Mouse (Mus musculus) MEL (cell line): ENCODE data around the gene Chdh. TPM values are rescaled to one million over a fixed set of nuclear protein-coding genes. Genes with fewer than 3 reads are reported as not detected.

Experiments used
- DNase-seq: peaks from one replicate; pipeline ENCODE4 v3.0.0; 2011; ENCODE audit warnings: low read depth, low spot score
- H3K27ac ChIP-seq: 2 replicates; pipeline ENCODE4 v1.5.1; 2012; ENCODE audit warnings: low read depth, mild to moderate bottlenecking, control low read depth, low read length, moderate library complexity; ENCODE audit not compliant: control insufficient read depth
- H3K27me3 ChIP-seq, 2 experiments: fragments of 150-350 bp in 1 of 2; sonication (generic) in 1 of 2; 2 replicates each; pipeline ENCODE4 v1.6.1; 2012; ENCODE audit warnings: low read length in 2 of 2, mild to moderate bottlenecking in 2 of 2, improper control_type of control experiment in 1 of 2, moderate library complexity in 1 of 2; ENCODE audit not compliant: insufficient read depth in 2 of 2, control insufficient read depth in 1 of 2
- H3K36me3 ChIP-seq, 2 experiments: 2 replicates each; pipeline ENCODE4 v1.6.1; 2012 to 2014; ENCODE audit warnings: low read length in 2 of 2, improper control_type of control experiment in 1 of 2, inconsistent platforms in 1 of 2, mild to moderate bottlenecking in 1 of 2; ENCODE audit not compliant: insufficient read depth in 2 of 2, control insufficient read depth in 1 of 2
- H3K4me1 ChIP-seq, 2 experiments: fragments of 150-350 bp in 1 of 2; sonication (generic) in 1 of 2; 2 replicates each; pipeline ENCODE4 v1.6.1; 2012; ENCODE audit warnings: low read length in 2 of 2, improper control_type of control experiment in 1 of 2, mild to moderate bottlenecking in 1 of 2; ENCODE audit not compliant: insufficient read depth in 2 of 2, control insufficient read depth in 1 of 2
- H3K4me3 ChIP-seq, 2 experiments: fragments of 150-350 bp in 1 of 2; sonication (generic) in 1 of 2; 2 replicates each; pipeline ENCODE4 v1.5.1; 2012; ENCODE audit warnings: low read depth in 2 of 2, low read length in 2 of 2, mild to moderate bottlenecking in 2 of 2, moderate library complexity in 2 of 2, control low read depth in 1 of 2, improper control_type of control experiment in 1 of 2; ENCODE audit not compliant: control insufficient read depth in 1 of 2, insufficient read depth in 1 of 2
- H3K79me2 ChIP-seq: 2 replicates; pipeline ENCODE4 v1.6.1; 2012; ENCODE audit warnings: mild to moderate bottlenecking, low read length, moderate library complexity; ENCODE audit not compliant: control insufficient read depth, poor library complexity, insufficient read depth
- H3K9ac ChIP-seq: 2 replicates; pipeline ENCODE4 v1.6.1; 2012; ENCODE audit warnings: low read depth, mild to moderate bottlenecking, control low read depth, low read length, moderate library complexity; ENCODE audit not compliant: control insufficient read depth, poor library complexity, severe bottlenecking
- H3K9me3 ChIP-seq: fragments of 150-350 bp; sonication (generic); replicated peaks from 2 replicates; pipeline ENCODE4 v1.6.1; 2012; ENCODE audit warnings: mild to moderate bottlenecking, low read length, improper control_type of control experiment, moderate library complexity; ENCODE audit not compliant: insufficient read depth
- CHD1 ChIP-seq: IDR thresholded peaks from 2 replicates; pipeline ENCODE4 v1.6.1; 2012; ENCODE audit warnings: low read depth, mild to moderate bottlenecking, inconsistent platforms, low read length, improper control_type of control experiment
- E2F4 ChIP-seq: IDR thresholded peaks from 2 replicates; pipeline ENCODE4 v1.6.1; 2011; ENCODE audit warnings: low read depth, low read length, improper control_type of control experiment, borderline replicate concordance
- EP300 ChIP-seq, 2 experiments: IDR thresholded peaks; 2 replicates each; pipeline ENCODE4 v1.6.1; 2011; ENCODE audit warnings: improper control_type of control experiment in 2 of 2, low read length in 2 of 2, low read depth in 1 of 2, mild to moderate bottlenecking in 1 of 2
- ETS1 ChIP-seq: IDR thresholded peaks from 2 replicates; pipeline ENCODE4 v1.6.1; 2012; ENCODE audit warnings: low read depth, mild to moderate bottlenecking, inconsistent platforms, low read length, improper control_type of control experiment, moderate library complexity
- GABPA ChIP-seq: IDR thresholded peaks from 2 replicates; pipeline ENCODE4 v1.6.1; 2012; ENCODE audit warnings: low read depth, mild to moderate bottlenecking, inconsistent platforms, low read length, improper control_type of control experiment, moderate library complexity
- GATA1 ChIP-seq: IDR thresholded peaks from 2 replicates; pipeline ENCODE4 v1.6.1; 2011; ENCODE audit warnings: low read depth, low read length, improper control_type of control experiment
- MXI1 ChIP-seq: IDR thresholded peaks from 2 replicates; pipeline ENCODE4 v1.6.1; 2011; ENCODE audit warnings: mild to moderate bottlenecking, low read depth, low read length, improper control_type of control experiment
- MYC ChIP-seq: IDR thresholded peaks from 2 replicates; pipeline ENCODE4 v1.6.1; 2011; ENCODE audit warnings: low read depth, mild to moderate bottlenecking, low read length, improper control_type of control experiment, moderate library complexity
- NRF1 ChIP-seq: IDR thresholded peaks from 2 replicates; pipeline ENCODE4 v1.6.1; 2014; ENCODE audit warnings: low read depth, mild to moderate bottlenecking, inconsistent platforms, low read length, improper control_type of control experiment, moderate library complexity; ENCODE audit not compliant: poor library complexity, insufficient read depth, severe bottlenecking
- POLR2AphosphoS2 ChIP-seq: IDR thresholded peaks from 2 replicates; pipeline ENCODE4 v1.6.1; 2011; ENCODE audit warnings: low read length, improper control_type of control experiment
- RAD21 ChIP-seq: IDR thresholded peaks from 2 replicates; pipeline ENCODE4 v1.6.1; 2011; ENCODE audit warnings: mild to moderate bottlenecking, low read depth, low read length, improper control_type of control experiment
- SMC3 ChIP-seq: IDR thresholded peaks from 2 replicates; pipeline ENCODE4 v1.6.1; 2011; ENCODE audit warnings: low read depth, low read length, improper control_type of control experiment
- TAL1 ChIP-seq: IDR thresholded peaks from 2 replicates; pipeline ENCODE4 v1.6.1; 2012; ENCODE audit warnings: mild to moderate bottlenecking, inconsistent platforms, low read length, moderate library complexity, mixed read lengths
- UBTF ChIP-seq: IDR thresholded peaks from 2 replicates; pipeline ENCODE4 v1.6.1; 2012; ENCODE audit warnings: low read depth, mild to moderate bottlenecking, inconsistent platforms, low read length, improper control_type of control experiment, moderate library complexity, borderline replicate concordance; ENCODE audit not compliant: insufficient read depth
- USF2 ChIP-seq, 2 experiments: IDR thresholded peaks; 2 replicates each; pipeline ENCODE4 v1.6.1; 2011 to 2012; ENCODE audit warnings: improper control_type of control experiment in 2 of 2, low read length in 2 of 2, borderline replicate concordance in 1 of 2, inconsistent platforms in 1 of 2, low read depth in 1 of 2, mild to moderate bottlenecking in 1 of 2; ENCODE audit not compliant: insufficient read depth in 1 of 2
- ZMIZ1 ChIP-seq: IDR thresholded peaks from 2 replicates; pipeline ENCODE4 v1.6.1; 2012; ENCODE audit warnings: low read depth, mild to moderate bottlenecking, inconsistent platforms, low read length, improper control_type of control experiment, moderate library complexity
- ZNF384 ChIP-seq: IDR thresholded peaks from 2 replicates; pipeline ENCODE4 v1.6.1; 2012; ENCODE audit warnings: low read depth, mild to moderate bottlenecking, inconsistent platforms, low read length, improper control_type of control experiment
- polyA plus RNA-seq, 2 experiments: library from polyadenylated mRNA; stranded (reverse) in 1 of 2; unstranded in 1 of 2; fragments of >175 nt in 1 of 2; fragments of >200 nt in 1 of 2; gene quantifications; 2 replicates each; pipeline versions ENCODE4 v1.2.1 to v1.2.4; 2012; ENCODE audit warnings: low replicate concordance in 2 of 2, low read depth in 1 of 2; ENCODE audit not compliant: insufficient read length in 2 of 2, insufficient read depth in 1 of 2, missing spikeins in 1 of 2
- total RNA-seq: library from RNA; depleted of rRNA; stranded (reverse); fragments of 300-350 nt; gene quantifications from 2 replicates; pipeline ENCODE4 v1.2.3, GENCODE M21; 2012

The Chdh gene
- total and polyA plus RNA-seq, 3 experiments: not detected

DNA sequence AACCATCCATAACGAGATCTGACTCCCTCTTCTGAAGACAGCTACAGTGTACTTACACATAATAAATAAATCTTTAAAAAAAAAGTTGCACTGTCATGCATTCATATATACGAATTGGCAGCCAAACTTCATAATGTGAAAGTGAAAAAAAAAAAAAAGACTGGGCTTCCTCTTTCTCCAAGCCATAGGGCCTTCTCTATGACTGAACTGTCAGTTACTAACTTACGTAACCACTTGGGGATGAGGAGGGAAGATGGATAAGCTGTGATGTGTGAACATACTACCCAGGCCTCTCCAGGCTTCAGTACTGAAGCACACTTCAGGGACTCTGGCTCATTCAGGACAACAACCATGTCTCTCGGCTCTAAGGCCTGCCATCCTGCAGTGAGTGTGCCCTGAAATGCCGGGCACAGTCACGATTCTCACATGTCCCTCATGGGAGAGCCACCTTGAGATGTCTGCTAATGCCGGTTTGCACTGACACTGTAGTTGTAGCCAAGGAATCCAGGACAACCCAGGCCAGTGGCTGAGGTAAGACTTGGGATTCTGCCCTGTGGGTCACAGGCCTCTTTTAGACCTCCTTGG lies 34.6 kb downstream of the Chdh start:
- no peak for DNase-seq
- no peaks in the 10 kb centered on the region for H3K27me3 ChIP-seq
- no peak overlapping the region for H3K9ac ChIP-seq
- TF ChIP-seq E2F4 (no peak), ZNF384 (peak; percentile 63), MYC (no peak), RAD21 (no peak), TAL1 (no peak), EP300 (IDR thresholded peaks at IDR 0.05; ENCODE audit: low read depth in 1 of 2, low read length in 2 of 2) (no peak), ZMIZ1 (no peak)
- H3K79me2 ChIP-seq: no peaks in the 10 kb centered on the region
- H3K4me3 ChIP-seq: no peak overlapping the region
- peaks cover 0 to 2% of the 10 kb centered on the region in 2 experiments; a peak in 1 of 4 replicates for H3K4me1 ChIP-seq
- H3K36me3 ChIP-seq: no peaks in the 10 kb centered on the region
- H3K27ac ChIP-seq: no peak overlapping the region
- no peaks in the 10 kb centered on the region for H3K9me3 ChIP-seq

DNA sequence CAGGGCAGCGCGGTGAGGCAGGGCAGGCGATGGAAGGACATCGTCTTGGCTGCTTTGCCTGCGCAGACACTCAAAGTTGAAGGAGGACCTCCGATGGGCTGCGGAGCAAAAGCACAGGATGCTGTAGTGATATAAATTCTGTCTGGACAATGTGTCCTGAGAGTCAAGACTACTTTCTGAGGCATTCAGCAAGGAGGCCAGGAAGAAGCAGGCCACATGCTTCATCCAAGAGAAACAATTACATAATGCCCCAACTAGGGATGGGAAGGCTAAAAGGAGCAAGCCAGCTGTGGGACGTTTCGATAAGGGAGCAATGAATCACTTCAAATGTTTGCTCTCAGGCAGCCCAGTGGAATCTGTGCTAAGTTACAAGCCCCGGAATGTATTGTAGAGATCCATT lies 36.4 kb downstream of the Chdh start:
- Histone ChIP-seq H3K9ac (no peak overlapping the region), H3K27ac (no peak overlapping the region), H3K79me2 (no peaks in the 10 kb centered on the region), H3K36me3 (no peaks in the 10 kb centered on the region), H3K27me3 (no peaks in the 10 kb centered on the region), H3K4me3 (no peak overlapping the region), H3K4me1 (peaks cover 0 to 2% of the 10 kb centered on the region in 2 experiments; a peak in 1 of 4 replicates), H3K9me3 (no peaks in the 10 kb centered on the region)
- TF ChIP-seq USF2 (IDR thresholded peaks at IDR 0.05; ENCODE audit: borderline replicate concordance in 1 of 2, insufficient read depth in 1 of 2, low read depth in 1 of 2, low read length in 2 of 2): no peak
- no peak for TF ChIP-seq SMC3
- no peak for TF ChIP-seq POLR2AphosphoS2
- no peak for TF ChIP-seq GATA1
- no peak for TF ChIP-seq MXI1
- no peak for TF ChIP-seq MYC
- TF ChIP-seq ZMIZ1: no peak
- TF ChIP-seq ETS1: no peak
- no peak for TF ChIP-seq GABPA
- no peak for TF ChIP-seq CHD1
- no peak for TF ChIP-seq UBTF
- TF ChIP-seq NRF1: no peak
- TF ChIP-seq, all 39 proteins: peak for 0
- DNase-seq: no peak
